20 mouse cellular contexts compared by ENCODE assay signal in the genomic region with DNA sequence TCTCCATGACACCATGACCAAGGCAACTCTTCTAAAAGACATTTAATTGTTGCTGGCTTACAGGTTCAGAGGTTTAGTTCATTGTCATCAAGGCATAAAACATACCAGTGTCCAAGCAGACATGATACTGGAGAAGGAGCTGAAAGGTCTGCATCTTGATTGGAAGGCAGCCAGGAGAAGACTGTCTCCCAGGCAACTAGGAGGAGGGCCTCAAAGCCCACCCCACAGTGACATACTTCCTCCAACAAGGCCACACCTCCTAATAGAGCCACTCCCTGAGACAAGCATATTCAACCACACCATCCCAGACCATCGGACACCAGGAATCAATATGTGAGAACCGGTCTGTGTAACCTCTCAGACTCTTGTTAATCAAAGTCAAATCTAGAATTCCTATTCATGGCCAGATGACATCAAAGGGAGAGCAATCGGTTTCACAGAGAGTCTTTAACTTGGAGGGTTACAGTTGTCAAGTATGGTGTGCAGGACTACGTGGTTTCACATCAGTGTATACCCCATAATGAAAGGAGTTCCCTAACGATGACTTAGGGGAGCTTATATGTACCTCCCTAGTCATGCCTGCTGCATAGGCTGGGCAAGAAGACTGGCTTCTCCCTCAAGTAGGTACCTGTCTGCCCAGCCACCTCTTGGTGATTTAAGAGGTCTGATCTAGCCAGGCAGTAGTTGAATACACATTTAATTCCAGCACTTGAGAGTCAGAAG. TPM values are rescaled to one million over a fixed set of nuclear protein-coding genes. Genes with fewer than 3 reads are reported as not detected.
A peak's percentile ranks its signal among the peaks of the same experiment; 100 is the strongest.
DNase-seq lines count a peak whose midpoint lies in the region; ATAC-seq lines count a peak whose summit lies in the region.
"Had no signal": no experiment of that assay in that cellular context is flagged by ENCODE, and none has a peak within 500 bp of the region (broad histone marks: within the 10 kb centered on the region; RNA-seq: fewer than 3 reads in every experiment).

No protein-coding gene starts in this region.

- peak; percentile 54 for ATAC-seq in common myeloid progenitor, adult 5-6 weeks (replicated peaks; ENCODE audit: low read depth, poor library complexity, severe bottlenecking)
- ATAC-seq in megakaryocyte-erythroid progenitor cell, adult 5-6 weeks (replicated peaks; ENCODE audit: low FRiP score, low TSS enrichment, poor library complexity, severe bottlenecking), result peak; percentile 55; the same call in 1 of the 2 replicates
- ATAC-seq: activated CD4-positive, CD25-positive, alpha-beta regulatory T cell, adult 4 months; CD4-positive, CD25-positive, alpha-beta regulatory T cell, adult 4 months; forebrain, embryonic 16.5 days had no signal

- DNase-seq in 416B (ENCODE audit: low read depth), result peak; percentile 36
- peak; percentile 20 for DNase-seq in MEL-GATA-1-ER (ENCODE audit: extremely low read depth, low read depth)
- no peak for DNase-seq in urinary bladder, postnatal 4 days (ENCODE audit: low spot score in 2 of 2)
- no peak for DNase-seq in cerebellum, adult 9-11 months
- DNase-seq in left cerebral cortex, postnatal 4 days, result no peak
- DNase-seq: adrenal gland, adult 8-10 months; adrenal gland, postnatal 36 days; cerebellum, adult 18-20 months; cerebellum, adult 9-10 months; cerebellum, postnatal 25 days; embryo, embryonic 11 days; gastrocnemius, postnatal 14 days; heart, adult 2 months; heart, postnatal 14 days; kidney, adult 11 months had no signal

- intact Hi-C loops in left cerebral cortex, postnatal 4 days (cut with DNase I), result no loop called here

RNA-seq across cellular contexts. Expression of gene A430078G23Rik, which starts 6.4 kb away (rescaled TPM):
- 22.7 and 25.9 TPM in 2 replicates for total RNA-seq in common myeloid progenitor, adult 5-6 weeks (2017)
- 19.9 and 22.7 TPM in 2 replicates for total RNA-seq in megakaryocyte-erythroid progenitor cell, adult 5-6 weeks (2014; fragmentation: Nextera tagmentation)
- total RNA-seq in megakaryocyte-erythroid progenitor cell, adult 5-6 weeks (2017), result 11.6 and 12.4 TPM in 2 replicates
- under 1 TPM in 1 of 2 experiments, not detected in 1; 0.30 TPM for total RNA-seq in left cerebral cortex, postnatal 4 days (2021)

RNA-seq across cellular contexts. Expression of gene Arhgef18, which starts 46.0 kb away (rescaled TPM):
- 26.5 and 30.3 TPM in 2 replicates for total RNA-seq in common myeloid progenitor, adult 5-6 weeks (2017)
- 17.3 and 22.9 TPM in 2 replicates for total RNA-seq in megakaryocyte-erythroid progenitor cell, adult 5-6 weeks (2014; fragmentation: Nextera tagmentation)
- 10.3 and 14.1 TPM in 2 replicates for total RNA-seq in megakaryocyte-erythroid progenitor cell, adult 5-6 weeks (2017)
- 10 to 100 TPM; 37.1 to 38.9 TPM for total RNA-seq in left cerebral cortex, postnatal 4 days (2021)

Comparison
In these comparisons a context has a peak if more than half of its experiments do, and no peak if none do; other contexts are left out.
1. DNase-seq: peak in 416B (single experiment) and MEL-GATA-1-ER (single experiment); none in urinary bladder, postnatal 4 days (0 of 2), cerebellum, adult 9-11 months (single experiment) and left cerebral cortex, postnatal 4 days (single experiment).
2. RNA of gene A430078G23Rik, which starts 6.4 kb away (total RNA-seq): 22.7 to 25.9 TPM in common myeloid progenitor, adult 5-6 weeks and 11.6 to 22.7 TPM in megakaryocyte-erythroid progenitor cell, adult 5-6 weeks; 0.30 TPM in left cerebral cortex, postnatal 4 days; every median in the first group is over 4 times any median in the second.